Mouse (Mus musculus): ENCODE data around the gene Cd300lg.

The Cd300lg gene

GRCm38 (mm10) chr11:102096887-102097391 lies 55.6 kb downstream of the Cd300lg start:
- DNase-seq (ENCODE audit: low read depth, low spot score), result peak; percentile 66

- DNase-seq (ENCODE audit: low read depth, low spot score), result no peak
Observed at GRCm38 (mm10) chr11:102101219-102101618, 59.9 kb downstream of the Cd300lg start, which contains the start of gene Ppy. TSS of gene Ppy (minus strand) at chr11:102101319.

GRCm38 (mm10) chr11:102102485-102103258 lies 61.4 kb downstream of the Cd300lg start:
- DNase-seq (ENCODE audit: low read depth, low spot score), result no peak

Measured in brain, embryonic 18.5 days (tissue).